36 mouse cellular contexts compared by ENCODE assay signal in genomic region chr2:62100526-62100925, GRCm38 (mm10). TPM values are rescaled to one million over a fixed set of nuclear protein-coding genes. Genes with fewer than 3 reads are reported as not detected.
"Had no signal": no experiment of that assay in that cellular context is flagged by ENCODE, and none has a peak within 500 bp of the region (broad histone marks: within the 10 kb centered on the region; RNA-seq: fewer than 3 reads in every experiment).

No protein-coding gene starts in this region.

- H3K36me3 ChIP-seq: limb, embryonic 10.5 days; limb, embryonic 12.5 days; limb, embryonic 13.5 days; limb, embryonic 15.5 days; liver, embryonic 12.5 days; liver, embryonic 13.5 days; liver, embryonic 15.5 days; lung, embryonic 15.5 days; midbrain, embryonic 10.5 days; midbrain, embryonic 12.5 days; midbrain, embryonic 13.5 days; midbrain, embryonic 15.5 days had no signal

- H3K27me3 ChIP-seq: limb, embryonic 12.5 days; limb, embryonic 13.5 days; limb, embryonic 15.5 days; liver, embryonic 12.5 days; liver, embryonic 13.5 days; liver, embryonic 15.5 days; lung, embryonic 15.5 days; megakaryocyte, embryonic 14.5 days; midbrain, embryonic 12.5 days; midbrain, embryonic 13.5 days; midbrain, embryonic 15.5 days had no signal

- H3K4me1 ChIP-seq: limb, embryonic 10.5 days; limb, embryonic 12.5 days; limb, embryonic 13.5 days; limb, embryonic 15.5 days; liver, embryonic 12.5 days; liver, embryonic 13.5 days; liver, embryonic 15.5 days; lung, embryonic 15.5 days; megakaryocyte, embryonic 14.5 days; midbrain, embryonic 10.5 days; midbrain, embryonic 12.5 days; midbrain, embryonic 13.5 days; midbrain, embryonic 15.5 days had no signal

- H3K27ac ChIP-seq: limb, embryonic 10.5 days; limb, embryonic 12.5 days; limb, embryonic 13.5 days; limb, embryonic 15.5 days; liver, embryonic 12.5 days; liver, embryonic 13.5 days; liver, embryonic 14.5 days; liver, embryonic 15.5 days; lung, embryonic 15.5 days; macrophage; midbrain, embryonic 10.5 days; midbrain, embryonic 12.5 days; midbrain, embryonic 13.5 days; midbrain, embryonic 15.5 days had no signal

- H3K4me2 ChIP-seq: limb, embryonic 12.5 days; limb, embryonic 13.5 days; limb, embryonic 15.5 days; liver, embryonic 11.5 days; liver, embryonic 12.5 days; liver, embryonic 13.5 days; liver, embryonic 15.5 days; lung, embryonic 14.5 days; lung, embryonic 15.5 days; midbrain, embryonic 11.5 days; midbrain, embryonic 12.5 days; midbrain, embryonic 13.5 days; midbrain, embryonic 15.5 days had no signal

- H3K9ac ChIP-seq: limb, embryonic 12.5 days; limb, embryonic 13.5 days; limb, embryonic 15.5 days; liver, embryonic 12.5 days; liver, embryonic 13.5 days; liver, embryonic 14.5 days; liver, embryonic 15.5 days; liver, postnatal 0 days; lung, embryonic 14.5 days; lung, embryonic 15.5 days; midbrain, embryonic 12.5 days; midbrain, embryonic 13.5 days; midbrain, embryonic 15.5 days had no signal

- DNase-seq: left cerebral cortex, postnatal 4 days; liver; liver, embryonic 13.5 days; liver, postnatal 0 days; lung, adult 18-20 months; lung, adult 2 months; lung, embryonic 14.5 days; lung, postnatal 10 days; lung, postnatal 14 days; lung, postnatal 36 days; lung, postnatal 4 days; midbrain, embryonic 14.5 days had no signal

- H3K4me3 ChIP-seq: limb, embryonic 10.5 days; limb, embryonic 12.5 days; limb, embryonic 13.5 days; limb, embryonic 15.5 days; liver, embryonic 12.5 days; liver, embryonic 13.5 days; liver, embryonic 15.5 days; lung, embryonic 15.5 days; megakaryocyte, embryonic 14.5 days; midbrain, embryonic 10.5 days; midbrain, embryonic 12.5 days; midbrain, embryonic 13.5 days; midbrain, embryonic 15.5 days; myocyte had no signal

- H3K9me3 ChIP-seq: limb, embryonic 10.5 days; limb, embryonic 12.5 days; limb, embryonic 13.5 days; limb, embryonic 15.5 days; liver, embryonic 12.5 days; liver, embryonic 13.5 days; liver, embryonic 15.5 days; lung, embryonic 15.5 days; megakaryocyte, embryonic 14.5 days; midbrain, embryonic 10.5 days; midbrain, embryonic 12.5 days; midbrain, embryonic 13.5 days; midbrain, embryonic 15.5 days had no signal

RNA-seq across cellular contexts. Expression of gene Slc4a10, which starts 54.3 kb away (rescaled TPM):
- total RNA-seq: liver, adult 2 months; megakaryocyte progenitor cell, adult 5-6 weeks; megakaryocyte, adult 5-6 weeks; megakaryocyte-erythroid progenitor cell, adult 5-6 weeks; monocyte, adult 5-6 weeks had no signal
- polyA plus RNA-seq: limb, embryonic 10.5 days; limb, embryonic 11.5 days; limb, embryonic 12.5 days; liver, adult 2 months; liver, embryonic 14.5 days; liver, embryonic 16.5 days; lung, adult 2 months; macrophage; midbrain, embryonic 10.5 days; myocyte had no signal
